Mouse (Mus musculus): ENCODE measurements around the gene Rag1. TPM values are rescaled to one million over a fixed set of nuclear protein-coding genes. Genes with fewer than 3 reads are reported as not detected.

The Rag1 gene
- polyA plus RNA-seq, 1 experiment = not detected

GRCm38 (mm10) chr2:101592023-101592841 lies 57.1 kb downstream of the Rag1 start:
- no peak overlapping the region for H3K4me3 ChIP-seq
- no peaks in the 10 kb centered on the region for H3K27me3 ChIP-seq (ENCODE audit: control insufficient read depth, insufficient read depth, insufficient read length)
- no peaks in the 10 kb centered on the region for H3K79me2 ChIP-seq (ENCODE audit: control insufficient read depth, insufficient read depth)
- H3K4me2 ChIP-seq (ENCODE audit: low read depth) = no peak overlapping the region
- no peak for TF ChIP-seq POLR2AphosphoS2 (IDR thresholded peaks at IDR 0.05; ENCODE audit: insufficient read length, low read depth)
- TF ChIP-seq TCF3 (IDR thresholded peaks at IDR 0.05; ENCODE audit: insufficient read length, low read depth) = no peak
- TF ChIP-seq CEBPB (IDR thresholded peaks at IDR 0.05; ENCODE audit: insufficient read depth, poor library complexity, severe bottlenecking) = no peak
- no peak for TF ChIP-seq E2F4 (IDR thresholded peaks at IDR 0.05; ENCODE audit: insufficient read depth)
- TF ChIP-seq MYOG (IDR thresholded peaks at IDR 0.05; ENCODE audit: control insufficient read depth in 1 of 3, insufficient read depth in 1 of 3, insufficient read length in 2 of 3, low read depth in 2 of 3) = no peak
- H3ac ChIP-seq (ENCODE audit: control insufficient read depth, insufficient read length) = no peak overlapping the region
- H3K36me3 ChIP-seq (ENCODE audit: control insufficient read depth, insufficient read depth) = no peaks in the 10 kb centered on the region

- no peaks in the 10 kb centered on the region for H3K36me3 ChIP-seq (ENCODE audit: control insufficient read depth, insufficient read depth)
- H3K27me3 ChIP-seq (ENCODE audit: control insufficient read depth, insufficient read depth, insufficient read length) = no peaks in the 10 kb centered on the region
- TF ChIP-seq USF1 (IDR thresholded peaks at IDR 0.05; ENCODE audit: low read depth) (no peak), TCF12 (IDR thresholded peaks at IDR 0.05; ENCODE audit: insufficient read depth, poor library complexity, severe bottlenecking) (no peak), MYOG (IDR thresholded peaks at IDR 0.05; ENCODE audit: control insufficient read depth in 1 of 3, insufficient read depth in 1 of 3, insufficient read length in 2 of 3, low read depth in 2 of 3) (no peak)
- no peak overlapping the region for H3ac ChIP-seq (ENCODE audit: control insufficient read depth, insufficient read length)
- H3K4me2 ChIP-seq (ENCODE audit: low read depth) = no peak overlapping the region
- no peak overlapping the region for H3K4me3 ChIP-seq
- H3K79me2 ChIP-seq (ENCODE audit: control insufficient read depth, insufficient read depth) = no peaks in the 10 kb centered on the region
Observed at GRCm38 (mm10) chr2:101591356-101591755, 57.9 kb downstream of the Rag1 start.

Other genes starting within 250 kb of the Rag1 start
- gene Rag2, start 24.8 kb downstream of the Rag1 start, polyA plus RNA-seq (2012; fragmentation: generic; extraction: Trizol) = not detected
- gene B230118H07Rik, start within 50 bp of the Rag1 start, polyA plus RNA-seq (2012; fragmentation: generic; extraction: Trizol) = 18.1 TPM
- gene Traf6, start 28.9 kb upstream of the Rag1 start, polyA plus RNA-seq (2012; fragmentation: generic; extraction: Trizol) = 5.4 TPM
- 0.06 TPM for gene Prr5l, start 233.5 kb upstream of the Rag1 start, polyA plus RNA-seq (2012; fragmentation: generic; extraction: Trizol)
- 46.2 TPM for gene Commd9, start 236.7 kb upstream of the Rag1 start, polyA plus RNA-seq (2012; fragmentation: generic; extraction: Trizol)

Data from myocyte (in vitro differentiated cells).